7 mouse cellular contexts compared by ENCODE assay signal in genomic region chr19:9931167-9931607, GRCm38 (mm10). TPM values are rescaled to one million over a fixed set of nuclear protein-coding genes. Genes with fewer than 3 reads are reported as not detected.
DNase-seq lines count a peak whose midpoint lies in the region; ATAC-seq and TF ChIP-seq lines count a peak whose summit lies in the region.
"Not testable (repeated sequence)": the region's sequence is repeated elsewhere in the genome, so short reads cannot be mapped to it uniquely, and the experiment has no call there.

No protein-coding gene starts in this region.

- not testable (repeated sequence) for H3K9ac ChIP-seq in heart, embryonic 16.5 days (ENCODE audit: low read length); limb, embryonic 15.5 days; liver, postnatal 0 days (replicated peaks)

- not testable (repeated sequence) for H3K79me2 ChIP-seq in macrophage (ENCODE audit: inconsistent target)

- ATAC-seq in common myeloid progenitor, adult 5-6 weeks (replicated peaks; ENCODE audit: low read depth, poor library complexity, severe bottlenecking) = peak; percentile 90
- peak; percentile 67 for ATAC-seq in heart, embryonic 16.5 days (replicated peaks; ENCODE audit: extremely low read depth, insufficient read depth, low FRiP score)
- ATAC-seq in limb, embryonic 15.5 days (ENCODE audit: insufficient number of reproducible peaks, low FRiP score, low TSS enrichment, low read depth) = 0 out of 2 replicates have a peak, but pooled peaks have one; percentile 30
- ATAC-seq in liver, postnatal 0 days = peak; percentile 89

- not testable (repeated sequence) for H3K27me3 ChIP-seq in heart, embryonic 16.5 days (ENCODE audit: control insufficient read depth, insufficient read depth, low read length); limb, embryonic 15.5 days; liver, postnatal 0 days (ENCODE audit: insufficient read depth, low read length); small intestine, adult 2 months (ENCODE audit: control insufficient read depth, insufficient read depth, low read length)

- not testable (repeated sequence) for TF ChIP-seq CTCF in liver, postnatal 0 days (IDR thresholded peaks at IDR 0.05; ENCODE audit: low read depth); small intestine, adult 2 months (IDR thresholded peaks at IDR 0.05; ENCODE audit: extremely low read depth, insufficient read length, insufficient replicate concordance, low read depth, low read length)

- H3K4me1 ChIP-seq in heart, embryonic 16.5 days (ENCODE audit: control insufficient read depth, insufficient read depth, low read length); limb, embryonic 15.5 days; small intestine, adult 2 months (ENCODE audit: control insufficient read depth, insufficient read depth, insufficient read length, low read length): not testable (repeated sequence)
- peaks cover 13% of the 10 kb centered on the region for H3K4me1 ChIP-seq in liver, postnatal 0 days (ENCODE audit: insufficient read depth)

- H3K36me3 ChIP-seq in heart, embryonic 16.5 days (ENCODE audit: control insufficient read depth, insufficient read depth); limb, embryonic 15.5 days; liver, postnatal 0 days (replicated peaks; ENCODE audit: insufficient read depth, low read length); macrophage (ENCODE audit: inconsistent target); small intestine, adult 2 months (ENCODE audit: control insufficient read depth, insufficient read depth, low read length): not testable (repeated sequence)

- peak; percentile 65 to 68 for DNase-seq in B cell, adult 2 months
- peak; percentile 40 for DNase-seq in liver, postnatal 0 days

- H3K4me2 ChIP-seq in heart, embryonic 16.5 days (ENCODE audit: low read depth, low read length); limb, embryonic 15.5 days; liver, postnatal 0 days (ENCODE audit: low read depth, low read length): not testable (repeated sequence)

- not testable (repeated sequence) for H3K4me3 ChIP-seq in heart, embryonic 16.5 days (ENCODE audit: low read length); limb, embryonic 15.5 days; liver, postnatal 0 days (ENCODE audit: low read depth, low read length); macrophage (ENCODE audit: inconsistent target); small intestine, adult 2 months (ENCODE audit: low read depth, low read length)

- not testable (repeated sequence) for H3K9me3 ChIP-seq in heart, embryonic 16.5 days (replicated peaks; ENCODE audit: control insufficient read depth, low read length); limb, embryonic 15.5 days; liver, postnatal 0 days (ENCODE audit: low read length)

- H3K27ac ChIP-seq in heart, embryonic 16.5 days (ENCODE audit: low read length); limb, embryonic 15.5 days: not testable (repeated sequence)
- H3K27ac ChIP-seq in liver, postnatal 0 days (ENCODE audit: low read depth) = peak overlapping the region; percentile 73
- peak overlapping the region; percentile 97 for H3K27ac ChIP-seq in macrophage
- peak overlapping the region; percentile 59 for H3K27ac ChIP-seq in small intestine, adult 2 months (ENCODE audit: insufficient read depth, low read depth, low read length)

- not testable (repeated sequence) for TF ChIP-seq EP300 in liver, postnatal 0 days (IDR thresholded peaks at IDR 0.05; ENCODE audit: low read depth)

- 47% methylated on average over 2 of the region's 2 CpGs for WGBS in heart, embryonic 16.5 days
- WGBS in limb, embryonic 15.5 days = 60% methylated on average over 2 of the region's 2 CpGs
- WGBS in liver, postnatal 0 days (ENCODE audit: insufficient replicate concordance) = 13% methylated on average over 2 of the region's 2 CpGs
- WGBS in macrophage (ENCODE audit: missing documents) = 0% methylated on average over 1 of the region's 2 CpGs
- WGBS in small intestine, adult 2 months = 27% methylated on average over 2 of the region's 2 CpGs

- not testable (repeated sequence) for TF ChIP-seq POLR2A in small intestine, adult 2 months (IDR thresholded peaks at IDR 0.05; ENCODE audit: low read depth, low read length)

RNA-seq across cellular contexts. Expression of gene Incenp, which starts 31.8 kb away (rescaled TPM):
- total RNA-seq in common myeloid progenitor, adult 5-6 weeks (2017) = 76.5 and 149 TPM in 2 replicates
- 67.3 and 72.1 TPM in 2 replicates for polyA plus RNA-seq in heart, embryonic 16.5 days (2015; fragmentation: Nextera tagmentation; extraction: Ambion mirVana)
- 83.1 and 90.5 TPM in 2 replicates for polyA plus RNA-seq in limb, embryonic 15.5 days (2015; fragmentation: Nextera tagmentation; extraction: Ambion mirVana)
- 39.9 and 43.4 TPM in 2 replicates for polyA plus RNA-seq in liver, postnatal 0 days (2015; fragmentation: Nextera tagmentation; extraction: Ambion mirVana)
- total RNA-seq in macrophage (2018; cell fraction: chromatin; rRNA removed) = 100 to 1,000 TPM in 13 of 26 experiments, 10 to 100 TPM in 13; 11.0 to 260 (median 108) TPM
- 10 to 100 TPM; 14.9 to 49.5 (median 37.8) TPM for total RNA-seq in macrophage (2018; cell fraction: cytosol; rRNA removed)
- 100 to 1,000 TPM in 2 of 26 experiments, 10 to 100 TPM in 24; 19.3 to 115 (median 57.5) TPM for total RNA-seq in macrophage (2018; cell fraction: nucleus; rRNA removed)
- 37.8 to 67.1 TPM (median 51.1 TPM) in 3 replicates for polyA plus RNA-seq in macrophage (2018)
- polyA plus RNA-seq in small intestine, adult 2 months (2012; rRNA removed) = 7.7 and 20.4 TPM in 2 replicates

RNA-seq across cellular contexts. Expression of gene Fth1, which starts 49.2 kb away (rescaled TPM):
- total RNA-seq in common myeloid progenitor, adult 5-6 weeks (2017) = 695 and 890 TPM in 2 replicates
- 1,934 and 2,252 TPM in 2 replicates for polyA plus RNA-seq in heart, embryonic 16.5 days (2015; fragmentation: Nextera tagmentation; extraction: Ambion mirVana)
- polyA plus RNA-seq in limb, embryonic 15.5 days (2015; fragmentation: Nextera tagmentation; extraction: Ambion mirVana) = 1,462 and 1,539 TPM in 2 replicates
- polyA plus RNA-seq in liver, postnatal 0 days (2015; fragmentation: Nextera tagmentation; extraction: Ambion mirVana) = 4,793 and 5,083 TPM in 2 replicates
- total RNA-seq in macrophage (2018; cell fraction: chromatin; rRNA removed) = 1,000 to 10,000 TPM in 25 of 26 experiments, 100 to 1,000 TPM in 1; 839 to 4,643 (median 2,612) TPM
- over 10,000 TPM; 27,371 to 77,320 (median 43,339) TPM for total RNA-seq in macrophage (2018; cell fraction: cytosol; rRNA removed)
- total RNA-seq in macrophage (2018; cell fraction: nucleus; rRNA removed) = over 10,000 TPM in 4 of 26 experiments, 1,000 to 10,000 TPM in 22; 2,155 to 11,196 (median 6,502) TPM
- 25,011 to 42,260 TPM (median 38,400 TPM) in 3 replicates for polyA plus RNA-seq in macrophage (2018)
- 9,432 and 18,582 TPM in 2 replicates for polyA plus RNA-seq in small intestine, adult 2 months (2012; rRNA removed)

Comparison
In these comparisons a context has a peak if more than half of its experiments do, and no peak if none do; other contexts are left out.
1. ATAC-seq: peak in every context shown above with its lines; median percentile 90 in common myeloid progenitor, adult 5-6 weeks; 89 in liver, postnatal 0 days; 67 in heart, embryonic 16.5 days; 30 in limb, embryonic 15.5 days.